Mouse (Mus musculus): Measurements from ENCODE around the gene Pspc1. TPM values are rescaled to one million over a fixed set of nuclear protein-coding genes. Genes with fewer than 3 reads are reported as not detected.
A peak's percentile ranks its signal among the peaks of the same experiment; 100 is the strongest.
"Not testable (repeated sequence)": the region's sequence is repeated elsewhere in the genome, so short reads cannot be mapped to it uniquely, and the experiment has no call there.

Gene Pspc1
- polyA plus RNA-seq, 1 experiment from 2014 or later, result 19.4 TPM

DNA sequence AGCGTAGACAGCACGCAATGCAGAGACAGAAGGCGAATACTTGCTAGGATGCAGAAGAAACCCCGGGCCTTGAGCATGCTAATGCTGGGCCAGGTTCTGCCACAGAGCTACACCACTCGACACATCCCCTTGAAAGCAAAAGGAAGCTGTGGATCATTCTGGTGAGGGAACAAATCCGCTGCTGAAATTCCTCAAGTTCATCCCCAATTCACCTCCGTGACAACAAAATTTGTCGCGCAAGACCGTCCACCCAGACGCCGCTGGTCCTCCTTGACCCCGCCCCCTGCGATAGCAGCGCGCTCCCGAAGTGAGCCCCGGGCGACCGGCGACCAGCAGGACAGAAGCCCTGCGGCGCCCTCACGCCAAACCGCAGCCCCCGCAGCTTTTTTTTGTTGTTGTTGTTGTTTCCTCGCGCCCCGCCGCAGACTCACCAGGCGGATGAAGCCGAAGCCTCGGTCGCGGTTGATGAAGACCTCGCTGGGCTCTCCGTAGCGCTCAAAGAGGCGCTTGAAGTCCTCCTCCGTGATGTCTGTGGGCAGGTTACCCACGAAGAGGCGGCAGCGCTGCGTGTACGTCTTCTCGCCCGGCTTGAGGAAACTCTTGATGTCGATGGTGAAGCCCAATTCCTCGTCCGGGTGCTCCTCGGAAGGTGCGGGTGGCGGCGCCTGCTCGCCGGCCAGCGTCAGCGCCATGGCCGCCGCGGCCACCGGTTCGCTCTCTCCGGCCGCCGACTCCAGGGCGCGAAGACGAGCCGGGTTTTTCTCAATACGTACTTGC lies 568 bp downstream of the Pspc1 start:
- Histone ChIP-seq H3K4me1 (peaks cover 47% of the 10 kb centered on the region), H3K9me3 (replicated peaks) (no peaks in the 10 kb centered on the region), H3K9ac (peak overlapping the region; percentile 95), H3K4me2 (peak overlapping the region; percentile 85), H3K27me3 (replicated peaks) (no peaks in the 10 kb centered on the region), H3K27ac (peak overlapping the region; percentile 96), H3K36me3 (peaks cover 25% of the 10 kb centered on the region), H3K4me3 (peak overlapping the region; percentile 95)
- under 1% methylated on average over 71 of the region's 71 CpGs for WGBS (ENCODE audit: insufficient replicate concordance)
- peak; percentile 68 for ATAC-seq

DNA sequence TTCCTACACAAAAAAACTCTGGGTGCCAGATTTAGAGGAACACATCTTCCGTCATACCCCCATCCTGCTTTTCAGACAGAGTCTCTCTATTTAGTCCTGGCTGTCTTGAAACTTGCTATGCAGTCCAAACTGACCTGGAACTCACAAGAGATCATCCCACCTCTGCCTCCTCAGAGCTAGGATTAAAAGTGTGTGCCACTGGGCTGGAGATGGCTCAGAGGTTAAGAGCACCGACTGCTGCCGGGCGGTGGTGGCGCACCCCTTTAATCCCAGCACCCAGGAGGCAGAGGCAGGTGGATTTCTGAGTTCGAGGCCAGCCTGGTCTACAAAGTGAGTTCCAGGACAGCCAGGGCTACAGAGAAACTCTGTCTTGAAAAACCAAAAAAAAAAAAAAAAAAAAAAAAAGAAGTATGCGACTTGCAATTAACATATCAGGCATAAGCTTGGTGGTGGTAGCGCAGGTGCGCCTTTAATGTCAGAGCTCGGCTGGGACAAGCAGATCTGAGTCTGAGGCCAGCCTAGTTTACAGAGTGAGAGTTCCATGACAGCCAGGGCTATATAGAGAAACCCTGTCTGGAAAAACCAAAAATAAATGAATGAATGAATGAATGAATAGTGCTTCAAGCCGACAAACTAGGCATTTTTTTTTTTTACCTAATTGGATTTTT lies 1.4 kb downstream of the Pspc1 start:
- 13% methylated on average over 11 of the region's 11 CpGs for WGBS (ENCODE audit: insufficient replicate concordance)
- H3K9ac ChIP-seq, result peak overlapping the region; percentile 95
- peak overlapping the region; percentile 85 for H3K4me2 ChIP-seq
- H3K4me1 ChIP-seq, result peaks cover 47% of the 10 kb centered on the region
- no peak for ATAC-seq
- no peak overlapping the region for H3K27ac ChIP-seq
- H3K36me3 ChIP-seq, result peaks cover 31% of the 10 kb centered on the region
- no peaks in the 10 kb centered on the region for H3K27me3 ChIP-seq (replicated peaks)
- H3K9me3 ChIP-seq (replicated peaks), result no peaks in the 10 kb centered on the region
- H3K4me3 ChIP-seq, result peak overlapping the region; percentile 95

DNA sequence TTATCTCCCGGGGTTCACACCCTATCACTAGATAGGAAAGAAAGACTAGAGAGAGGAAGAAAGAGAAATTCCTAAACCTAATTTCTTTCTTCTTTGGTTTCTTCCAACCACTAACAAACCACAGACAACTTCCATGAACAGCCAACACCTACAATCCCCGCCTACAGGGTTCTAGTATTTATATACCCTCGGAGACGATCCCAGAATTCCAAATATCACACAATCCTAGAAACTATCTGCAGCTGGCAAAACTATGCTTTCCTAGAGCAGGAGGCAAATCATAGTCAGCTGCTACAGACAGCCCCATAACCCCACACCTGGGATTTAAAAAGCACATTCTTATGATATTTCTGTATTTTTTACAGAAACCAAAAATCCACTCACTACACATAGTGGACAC lies 2.7 kb downstream of the Pspc1 start:
- peaks cover 44% of the 10 kb centered on the region for H3K36me3 ChIP-seq
- peak overlapping the region; percentile 85 for H3K4me2 ChIP-seq
- 37% methylated on average over 4 of the region's 4 CpGs for WGBS (ENCODE audit: insufficient replicate concordance)
- H3K4me3 ChIP-seq, result peak overlapping the region; percentile 95
- H3K4me1 ChIP-seq, result peaks cover 47% of the 10 kb centered on the region
- H3K27me3 ChIP-seq (replicated peaks), result no peaks in the 10 kb centered on the region
- no peak overlapping the region for H3K27ac ChIP-seq
- ATAC-seq, result no peak
- no peaks in the 10 kb centered on the region for H3K9me3 ChIP-seq (replicated peaks)
- peak overlapping the region; percentile 55 for H3K9ac ChIP-seq

DNA sequence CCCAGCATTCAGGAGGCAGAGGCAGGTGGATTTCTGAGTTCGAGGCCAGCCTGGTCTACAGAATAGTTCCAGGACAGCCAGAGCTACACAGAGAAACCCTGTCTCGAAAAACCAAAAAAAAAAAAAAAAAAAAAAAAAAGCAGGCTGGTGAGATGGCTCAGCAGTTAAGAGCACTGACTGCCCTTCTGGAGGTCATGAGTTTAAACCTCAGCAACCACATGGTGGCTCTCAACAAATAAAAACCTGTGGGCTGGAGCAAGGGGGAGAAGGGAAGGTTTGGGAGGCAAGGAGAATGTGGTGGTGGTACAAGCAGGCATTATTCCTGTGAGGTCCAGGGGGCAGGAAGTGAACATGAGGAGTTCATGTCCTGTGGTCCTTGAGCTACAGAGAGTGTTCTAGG lies 11.7 kb downstream of the Pspc1 start:
- not testable (repeated sequence) for H3K9me3 ChIP-seq (replicated peaks); H3K4me3 ChIP-seq; H3K27ac ChIP-seq; H3K4me2 ChIP-seq; ATAC-seq; H3K9ac ChIP-seq; H3K4me1 ChIP-seq; H3K27me3 ChIP-seq (replicated peaks)
- 85% methylated on average over 2 of the region's 2 CpGs for WGBS (ENCODE audit: insufficient replicate concordance)
- H3K36me3 ChIP-seq, result peaks cover 92% of the 10 kb centered on the region

DNA sequence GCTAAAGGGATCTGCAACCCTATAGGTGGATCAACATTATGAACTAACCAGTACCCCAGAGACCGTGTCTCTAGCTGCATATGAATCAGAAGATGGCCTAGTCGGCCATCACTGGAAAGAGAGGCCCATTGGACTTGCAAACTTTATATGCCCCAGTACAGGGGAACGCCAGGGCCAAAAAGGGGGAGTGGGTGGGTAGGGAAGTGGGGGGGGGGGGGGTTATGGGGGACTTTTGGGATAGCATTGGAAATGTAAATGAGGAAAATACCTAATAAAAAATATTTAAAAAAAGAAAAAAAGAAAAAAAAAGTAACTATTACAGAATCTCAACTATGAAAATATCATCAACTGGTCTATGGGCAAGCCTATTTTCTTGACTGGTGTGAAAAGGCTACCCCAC lies 13.0 kb downstream of the Pspc1 start:
- H3K9me3 ChIP-seq (replicated peaks); H3K4me1 ChIP-seq; ATAC-seq; H3K9ac ChIP-seq; H3K4me3 ChIP-seq; H3K4me2 ChIP-seq; H3K27ac ChIP-seq; H3K27me3 ChIP-seq (replicated peaks): not testable (repeated sequence)
- H3K36me3 ChIP-seq, result peaks cover 92% of the 10 kb centered on the region
- WGBS (ENCODE audit: insufficient replicate concordance), result 65% methylated on average over 3 of the region's 3 CpGs

DNA sequence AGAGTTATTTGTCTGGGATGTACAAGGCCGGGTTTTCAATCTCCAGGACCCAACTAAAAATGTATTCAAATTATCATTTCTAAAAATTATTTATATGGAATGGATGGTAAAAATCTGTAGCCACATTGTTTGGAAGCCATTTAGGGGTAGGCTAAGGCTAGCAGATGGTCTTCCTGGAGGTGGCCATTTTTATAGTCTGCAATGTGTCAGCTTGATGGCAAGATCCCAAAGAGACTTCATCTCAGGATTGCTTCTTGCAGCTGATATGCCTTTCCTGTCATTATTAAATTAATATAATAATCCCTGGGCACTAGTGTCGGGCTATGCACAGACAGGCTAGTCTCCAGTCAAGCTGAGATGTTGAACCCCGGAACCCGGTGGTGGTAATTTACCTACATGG lies 26.8 kb downstream of the Pspc1 start:
- Histone ChIP-seq H3K27ac (no peak overlapping the region), H3K9ac (no peak overlapping the region), H3K27me3 (replicated peaks) (no peaks in the 10 kb centered on the region), H3K4me2 (no peak overlapping the region), H3K36me3 (peaks cover 75% of the 10 kb centered on the region), H3K4me1 (peaks cover 11% of the 10 kb centered on the region), H3K9me3 (replicated peaks) (no peaks in the 10 kb centered on the region), H3K4me3 (no peak overlapping the region)
- no peak for ATAC-seq
- 96% methylated on average over 4 of the region's 4 CpGs for WGBS (ENCODE audit: insufficient replicate concordance)

DNA sequence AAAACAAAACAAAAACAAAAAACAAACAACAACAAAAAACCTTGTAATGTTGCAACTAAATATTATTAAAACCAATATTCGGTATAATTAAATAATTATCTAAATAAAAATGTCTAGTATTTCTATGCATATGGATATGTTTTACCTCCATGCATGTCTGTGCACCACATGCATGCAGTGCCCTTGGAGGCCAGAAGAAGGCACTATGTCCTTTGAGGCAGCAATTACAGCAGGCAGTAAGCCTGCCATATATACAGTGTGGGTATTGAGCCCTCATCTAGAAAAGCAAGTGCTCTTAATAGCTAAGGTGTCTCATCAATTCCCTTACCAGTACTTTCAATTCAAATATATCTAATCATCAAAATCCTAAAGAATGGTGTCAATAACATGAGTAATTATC lies 37.9 kb downstream of the Pspc1 start:
- no peak overlapping the region for H3K4me2 ChIP-seq
- peaks cover 49% of the 10 kb centered on the region for H3K36me3 ChIP-seq
- H3K27me3 ChIP-seq (replicated peaks), result no peaks in the 10 kb centered on the region
- H3K9me3 ChIP-seq (replicated peaks), result no peaks in the 10 kb centered on the region
- H3K4me1 ChIP-seq, result no peaks in the 10 kb centered on the region
- no peak overlapping the region for H3K27ac ChIP-seq
- 90% methylated on average over 1 of the region's 1 CpGs for whole genome bisulfite sequencing (ENCODE audit: insufficient replicate concordance)
- no peak overlapping the region for H3K9ac ChIP-seq
- no peak overlapping the region for H3K4me3 ChIP-seq
- ATAC-seq, result no peak

DNA sequence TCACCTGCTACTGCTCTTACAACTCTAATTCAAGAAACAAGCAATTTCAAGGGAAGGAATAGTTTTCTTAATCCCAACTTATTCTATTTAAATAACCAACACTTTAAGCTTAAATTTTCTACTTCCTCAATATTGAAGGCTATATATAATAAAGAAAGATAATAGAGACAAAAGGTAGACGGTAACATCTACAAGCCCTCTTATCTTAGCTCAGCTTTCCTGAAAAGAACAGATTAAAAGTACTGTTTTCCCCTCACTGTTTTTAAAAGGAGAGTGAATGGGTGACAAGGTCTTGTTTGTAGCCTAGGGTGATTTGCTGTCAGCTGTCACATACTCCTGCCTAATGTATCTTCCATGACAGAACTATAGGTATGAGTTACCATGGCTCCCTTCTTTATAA lies 51.6 kb downstream of the Pspc1 start:
- no peak for ATAC-seq
- Histone ChIP-seq H3K27me3 (replicated peaks) (no peaks in the 10 kb centered on the region), H3K4me3 (no peak overlapping the region), H3K9ac (no peak overlapping the region), H3K36me3 (peaks cover 22% of the 10 kb centered on the region), H3K27ac (no peak overlapping the region), H3K9me3 (replicated peaks) (no peaks in the 10 kb centered on the region), H3K4me2 (no peak overlapping the region), H3K4me1 (no peaks in the 10 kb centered on the region)
- 23% methylated on average over 1 of the region's 1 CpGs for WGBS (ENCODE audit: insufficient replicate concordance)

DNA sequence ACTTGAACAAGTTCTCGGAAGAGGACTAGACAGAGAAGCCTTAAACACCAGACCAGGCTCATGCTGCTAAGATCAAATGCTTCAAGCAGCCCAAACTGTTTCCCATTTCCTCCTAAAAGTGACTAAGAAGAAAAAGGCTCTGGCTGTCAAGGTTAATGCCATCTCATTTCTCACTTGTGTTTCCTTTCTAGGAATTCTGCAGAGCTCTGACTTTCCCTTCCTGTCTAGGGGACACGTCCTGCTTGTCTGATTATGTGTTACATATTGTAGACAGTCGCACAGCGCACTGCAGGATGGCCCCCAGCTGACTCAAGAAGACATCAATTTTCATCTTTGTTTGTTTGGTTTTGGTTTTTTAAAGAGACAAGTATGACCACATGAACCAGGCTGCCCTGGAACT lies 72.4 kb downstream of the Pspc1 start:
- 66% methylated on average over 4 of the region's 4 CpGs for WGBS (ENCODE audit: insufficient replicate concordance)
- no peak overlapping the region for H3K4me2 ChIP-seq
- H3K36me3 ChIP-seq, result peaks cover 21% of the 10 kb centered on the region
- no peak overlapping the region for H3K4me3 ChIP-seq
- H3K27me3 ChIP-seq (replicated peaks), result no peaks in the 10 kb centered on the region
- H3K9me3 ChIP-seq (replicated peaks), result no peaks in the 10 kb centered on the region
- H3K9ac ChIP-seq, result no peak overlapping the region
- ATAC-seq, result no peak
- peaks cover 40% of the 10 kb centered on the region for H3K4me1 ChIP-seq
- H3K27ac ChIP-seq, result peak overlapping the region; percentile 27; the same call in 1 of the 2 replicates

DNA sequence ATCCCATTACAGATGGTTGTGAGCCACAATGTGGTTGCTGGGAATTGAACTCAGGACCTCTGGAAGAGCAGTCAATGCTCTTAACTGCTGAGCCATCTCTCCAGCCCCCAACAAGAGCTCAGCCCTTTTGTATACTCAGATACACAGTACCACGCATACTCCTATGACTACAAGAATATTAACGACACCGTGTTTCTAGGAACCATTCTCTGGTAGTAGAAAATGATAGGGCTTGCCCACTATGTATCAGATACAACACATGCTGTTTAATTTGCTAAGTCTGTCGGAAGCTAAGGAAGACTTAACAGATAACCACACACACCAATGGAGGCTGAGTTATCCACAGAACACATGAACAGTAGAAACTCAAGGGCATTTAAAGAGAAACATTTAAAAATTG lies 75.5 kb downstream of the Pspc1 start:
- Histone ChIP-seq H3K4me1 (peaks cover 40% of the 10 kb centered on the region), H3K36me3 (peaks cover 42% of the 10 kb centered on the region), H3K9me3 (replicated peaks) (no peaks in the 10 kb centered on the region), H3K27me3 (replicated peaks) (no peaks in the 10 kb centered on the region), H3K4me3 (no peak overlapping the region), H3K9ac (no peak overlapping the region), H3K27ac (peak overlapping the region; percentile 56; the same call in 1 of the 2 replicates), H3K4me2 (no peak overlapping the region)
- ATAC-seq, result peak; percentile 84
- WGBS (ENCODE audit: insufficient replicate concordance), result 40% methylated on average over 4 of the region's 4 CpGs

DNA sequence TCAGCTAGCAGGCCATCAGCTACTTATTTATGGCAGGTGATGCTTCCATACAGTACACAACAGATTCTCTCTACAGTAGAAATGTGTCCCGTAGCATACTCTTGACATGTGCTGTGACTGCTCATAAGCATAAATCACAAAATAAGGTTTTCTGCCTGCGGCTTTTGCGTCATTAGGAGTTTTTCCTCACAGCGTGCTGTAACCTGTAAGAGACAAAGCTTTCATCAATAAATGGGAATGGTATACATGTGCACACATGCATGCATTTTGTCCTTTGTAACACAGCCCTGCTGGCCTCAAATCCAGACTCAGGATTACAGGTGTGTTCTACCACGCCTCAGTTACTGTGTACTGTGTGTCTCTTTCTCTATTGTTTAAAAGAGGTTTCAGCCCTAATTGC lies 80.3 kb downstream of the Pspc1 start:
- Histone ChIP-seq H3K9me3 (replicated peaks) (no peaks in the 10 kb centered on the region), H3K4me3 (no peak overlapping the region), H3K27ac (no peak overlapping the region), H3K36me3 (peaks cover 82% of the 10 kb centered on the region), H3K4me2 (no peak overlapping the region), H3K4me1 (peaks cover 5% of the 10 kb centered on the region), H3K9ac (no peak overlapping the region), H3K27me3 (replicated peaks) (no peaks in the 10 kb centered on the region)
- ATAC-seq, result no peak
- WGBS (ENCODE audit: insufficient replicate concordance), result 94% methylated on average over 5 of the region's 5 CpGs

DNA sequence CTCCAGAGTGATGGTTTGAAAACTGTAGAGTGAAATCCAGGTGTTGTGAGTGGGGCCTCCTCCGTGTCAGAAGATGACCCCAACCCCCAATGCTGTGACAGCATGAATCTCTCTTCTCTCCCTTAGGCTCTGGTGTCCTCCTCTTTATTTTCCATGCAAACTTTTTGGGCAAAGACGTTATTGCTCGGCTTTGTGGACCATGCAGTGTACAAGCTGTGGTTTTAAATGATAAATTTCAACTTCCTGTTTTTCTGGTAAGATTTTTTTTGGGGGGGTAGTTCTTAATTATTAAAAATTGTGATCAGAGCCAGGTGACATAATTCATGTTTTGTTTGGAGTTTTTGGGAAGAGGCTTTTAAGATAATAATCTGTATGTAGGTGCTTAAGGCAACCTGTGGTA lies 82.6 kb downstream of the Pspc1 start:
- no peak overlapping the region for H3K4me3 ChIP-seq
- no peak overlapping the region for H3K9ac ChIP-seq
- no peaks in the 10 kb centered on the region for H3K9me3 ChIP-seq (replicated peaks)
- no peaks in the 10 kb centered on the region for H3K4me1 ChIP-seq
- no peak for ATAC-seq
- no peaks in the 10 kb centered on the region for H3K27me3 ChIP-seq (replicated peaks)
- H3K36me3 ChIP-seq, result peaks cover 99% of the 10 kb centered on the region
- H3K27ac ChIP-seq, result no peak overlapping the region
- 51% methylated on average over 3 of the region's 3 CpGs for WGBS (ENCODE audit: insufficient replicate concordance)
- no peak overlapping the region for H3K4me2 ChIP-seq

Data from liver, embryonic 12.5 days (tissue).